Mouse (Mus musculus) ovary, postnatal 10 days (tissue): ENCODE measurements around the gene Reep1.

Experiments used
- DNase-seq: peaks from one replicate; pipeline ENCODE4 v3.0.0; 2022; ENCODE audit warnings: low spot score

Gene Reep1

DNA sequence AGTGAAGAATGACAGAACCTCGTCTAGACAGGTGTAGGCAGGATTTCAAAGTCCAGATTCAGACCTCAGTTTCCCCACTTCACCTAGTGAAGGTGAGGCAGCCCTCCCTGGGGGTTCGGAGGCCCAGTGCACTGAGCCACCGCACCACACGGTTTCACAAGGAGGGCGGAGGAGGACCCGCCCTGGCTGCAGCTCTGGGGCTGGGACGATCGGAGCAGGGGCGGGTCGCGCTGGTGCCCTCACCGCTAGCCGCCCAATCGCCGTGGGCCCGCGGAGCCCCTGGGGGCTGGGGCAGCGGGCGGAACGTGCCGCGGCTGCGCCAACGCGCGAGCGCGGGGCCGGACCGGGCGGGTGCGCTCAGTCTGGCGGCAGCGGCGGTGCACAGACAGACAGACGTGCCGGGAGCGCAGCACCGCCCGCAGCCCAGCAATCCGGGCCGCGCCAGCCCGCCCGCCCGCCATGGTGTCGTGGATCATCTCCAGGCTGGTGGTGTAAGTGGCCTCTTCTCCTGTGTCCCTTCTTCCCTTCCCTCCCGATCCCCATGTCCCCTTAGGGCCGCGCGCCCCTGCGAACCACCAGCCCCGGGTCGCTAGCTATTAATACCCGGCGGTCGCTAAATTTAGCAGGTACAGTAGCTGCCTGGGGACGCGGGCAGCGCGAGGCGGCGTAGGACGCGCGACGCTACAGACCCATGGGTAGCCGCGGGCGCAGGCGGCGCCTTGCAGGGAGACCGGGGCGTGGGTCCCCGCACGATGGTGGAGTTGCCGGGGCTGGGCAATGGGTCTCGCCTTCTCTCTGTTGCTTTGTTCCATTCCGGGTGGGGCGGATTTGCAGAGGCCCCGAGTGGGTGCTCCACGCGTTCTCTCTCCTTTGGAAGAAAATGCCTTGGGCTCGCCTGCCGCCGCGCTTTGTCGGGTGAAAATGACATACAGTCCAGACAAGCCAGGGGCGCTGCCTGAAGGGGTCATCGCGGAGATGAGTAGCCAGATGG, at the start of gene Reep1:
TSS of gene Reep1 (plus strand) at position 51 of the 991 bp plus-strand sequence.
- no peak for DNase-seq

DNA sequence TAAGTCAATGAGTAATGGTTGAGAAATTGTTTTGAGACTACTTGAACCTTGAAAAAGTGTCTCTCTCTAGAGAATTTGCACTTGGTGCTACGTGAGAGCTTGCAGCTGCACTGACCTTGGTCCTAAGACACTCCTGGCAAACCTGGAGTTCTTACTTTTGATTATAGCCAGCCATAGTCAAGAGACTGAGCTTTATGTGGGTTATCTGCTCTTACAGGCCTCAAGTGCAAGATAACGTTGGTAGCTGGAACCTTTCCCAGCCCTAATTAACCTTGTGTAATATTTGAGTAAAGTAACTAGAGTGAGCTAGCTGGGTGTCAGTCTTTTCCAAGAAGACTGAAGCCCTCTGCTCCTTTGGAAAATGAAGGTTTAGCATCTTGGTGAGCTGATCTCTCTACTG, 49.1 kb upstream of the Reep1 start:
- DNase-seq = no peak

DNA sequence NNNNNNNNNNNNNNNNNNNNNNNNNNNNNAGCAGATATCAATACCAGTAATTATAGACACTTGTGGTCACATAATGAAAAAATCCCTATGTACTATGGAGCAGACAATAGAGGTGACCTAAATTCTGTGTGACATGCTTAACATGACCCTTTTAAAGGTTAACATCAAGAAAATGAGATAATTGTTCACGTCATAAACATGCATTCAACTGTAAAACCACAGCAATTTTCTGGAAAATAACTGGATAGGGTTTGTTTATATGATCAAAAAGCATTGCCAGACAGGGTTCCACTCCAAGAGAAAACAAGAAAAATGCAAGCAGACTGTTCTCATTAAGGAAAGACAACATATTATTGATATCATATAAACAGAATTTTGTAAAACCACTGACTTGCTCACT, 42.9 kb upstream of the Reep1 start:
- DNase-seq = no peak

DNA sequence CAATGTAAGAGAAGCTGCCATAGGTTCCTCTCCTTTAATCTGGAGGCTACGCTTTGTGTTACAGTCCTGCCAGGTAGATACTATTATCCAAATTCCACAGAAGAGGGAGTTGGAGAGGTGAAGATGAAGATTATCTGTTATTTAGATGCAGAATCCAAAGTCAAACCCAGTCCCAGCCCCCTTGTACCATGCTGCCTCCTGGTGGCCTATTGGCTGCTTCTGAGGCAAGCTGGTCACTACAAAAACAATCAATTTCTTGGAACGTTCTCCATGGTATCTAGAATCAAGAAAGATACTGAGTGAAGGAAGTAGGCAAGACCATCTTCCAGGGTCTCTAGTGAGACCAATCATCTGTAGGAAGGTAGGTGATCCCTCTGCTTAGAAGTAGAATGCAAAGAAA, 34.2 kb upstream of the Reep1 start:
- DNase-seq = no peak

DNA sequence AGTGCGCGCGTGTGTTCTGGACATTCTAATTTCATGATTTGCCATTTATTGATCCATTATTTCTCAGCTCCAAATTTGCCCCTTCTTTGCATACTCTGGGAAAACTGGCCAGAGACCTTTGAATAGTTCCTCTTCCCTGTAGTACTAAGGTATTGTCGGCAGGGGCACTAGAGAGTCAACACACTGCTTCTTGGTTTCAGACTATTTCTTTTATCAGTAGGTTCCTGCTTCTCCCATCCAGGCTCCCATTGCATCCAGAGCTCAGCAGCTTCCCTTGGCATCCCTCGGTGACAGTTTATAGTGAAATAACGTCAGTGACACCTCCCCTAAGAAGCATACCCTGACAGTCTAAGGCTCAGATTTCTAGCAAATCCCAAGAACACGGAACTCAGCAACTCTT, 28.5 kb upstream of the Reep1 start:
- no peak for DNase-seq

DNA sequence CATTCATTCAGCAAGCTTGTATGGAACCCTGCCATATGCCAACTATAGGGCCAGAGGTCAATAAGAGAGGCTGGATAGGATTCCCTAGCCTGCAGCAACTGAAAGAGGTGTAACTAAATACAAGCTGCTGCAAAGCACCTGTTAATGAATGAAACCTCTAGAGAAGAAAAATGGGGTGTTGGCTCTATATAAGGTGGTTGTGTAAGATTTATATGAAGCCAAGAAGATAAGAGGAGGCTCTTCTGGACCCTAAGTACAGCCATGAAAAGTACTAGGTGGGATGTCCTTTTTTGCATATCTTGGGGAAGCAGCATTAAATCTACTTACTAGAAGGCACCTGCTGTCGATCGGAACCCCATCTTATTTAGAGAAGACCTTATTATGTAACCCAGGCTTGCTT, 12.2 kb upstream of the Reep1 start:
- DNase-seq = no peak

DNA sequence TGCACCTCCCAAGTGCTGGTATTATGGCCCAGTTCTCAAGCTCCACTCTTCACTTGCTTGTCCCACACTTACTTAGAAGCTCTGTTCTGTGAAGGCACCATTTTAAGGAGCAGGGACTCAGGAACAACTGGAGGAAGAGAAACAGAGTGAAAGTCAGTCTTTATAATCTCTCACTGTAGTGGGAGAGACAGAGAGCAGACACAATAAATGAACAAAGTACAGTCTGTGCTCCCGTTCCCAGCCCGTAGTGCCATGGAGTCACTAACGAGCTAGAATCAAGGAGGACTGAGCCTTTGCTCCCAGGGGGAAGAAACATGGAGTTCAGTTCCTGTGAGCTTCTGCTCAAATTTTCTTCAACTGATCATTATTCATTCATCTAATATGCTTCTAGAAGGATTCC, 11.8 kb upstream of the Reep1 start:
- DNase-seq = no peak

DNA sequence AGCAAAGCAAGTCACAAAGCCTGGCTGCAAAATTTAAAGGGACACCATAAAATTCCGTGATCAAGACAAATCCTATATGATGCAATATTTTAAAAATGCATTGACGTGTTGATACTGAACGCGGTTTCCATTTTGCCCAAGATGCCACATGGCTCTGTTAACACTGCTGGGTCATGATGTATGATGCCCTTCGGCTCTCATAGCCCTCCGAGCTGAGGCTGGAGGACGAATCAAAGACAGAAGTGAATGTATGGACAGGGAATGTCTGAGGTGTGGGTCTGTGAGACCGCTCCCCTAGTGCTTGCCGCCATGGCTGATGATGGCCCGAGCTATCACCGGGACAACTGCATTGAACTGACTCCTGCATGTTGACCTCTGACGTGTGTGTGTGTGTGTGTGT, 490 bp upstream of the Reep1 start:
- no peak for DNase-seq

DNA sequence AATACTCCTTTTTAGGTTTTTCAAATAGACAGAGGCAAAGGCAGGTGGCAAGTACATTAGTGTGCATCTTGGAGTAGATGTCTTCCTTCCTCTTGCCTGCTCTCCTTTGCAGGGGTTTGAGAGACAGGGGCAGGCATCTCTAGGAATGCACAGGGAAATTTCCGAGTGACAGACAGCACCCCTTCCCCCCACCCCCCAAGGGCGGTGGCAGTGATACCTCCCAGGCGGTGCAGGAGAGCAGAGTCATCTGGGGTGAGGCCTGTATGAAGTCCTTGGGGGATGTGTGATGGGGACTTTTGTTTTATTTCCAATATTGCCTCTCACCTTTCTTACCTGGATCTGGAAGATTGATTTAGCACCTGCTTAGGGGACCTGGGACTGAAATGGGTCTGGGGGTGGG, 1.2 kb downstream of the Reep1 start:
- DNase-seq = no peak

DNA sequence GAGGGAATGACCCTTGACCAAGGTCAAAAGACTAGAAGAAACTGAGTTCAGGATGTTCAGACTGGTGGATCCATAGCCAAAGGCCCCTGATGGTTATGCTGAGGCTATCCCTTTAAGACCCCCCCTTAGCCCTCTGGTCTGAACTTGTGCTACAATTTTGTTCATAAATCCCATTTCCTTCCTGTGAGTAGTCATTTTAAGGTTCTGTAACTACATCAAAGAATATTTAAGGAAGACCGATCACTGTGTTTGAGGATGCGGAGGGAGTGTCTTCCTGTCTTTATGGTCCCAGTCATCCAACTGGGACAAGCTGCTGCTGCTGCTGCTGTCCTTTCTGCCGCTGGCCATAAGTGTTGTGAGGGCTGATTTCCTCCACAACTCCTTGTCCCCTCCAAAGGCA, 3.0 kb downstream of the Reep1 start:
- no peak for DNase-seq

DNA sequence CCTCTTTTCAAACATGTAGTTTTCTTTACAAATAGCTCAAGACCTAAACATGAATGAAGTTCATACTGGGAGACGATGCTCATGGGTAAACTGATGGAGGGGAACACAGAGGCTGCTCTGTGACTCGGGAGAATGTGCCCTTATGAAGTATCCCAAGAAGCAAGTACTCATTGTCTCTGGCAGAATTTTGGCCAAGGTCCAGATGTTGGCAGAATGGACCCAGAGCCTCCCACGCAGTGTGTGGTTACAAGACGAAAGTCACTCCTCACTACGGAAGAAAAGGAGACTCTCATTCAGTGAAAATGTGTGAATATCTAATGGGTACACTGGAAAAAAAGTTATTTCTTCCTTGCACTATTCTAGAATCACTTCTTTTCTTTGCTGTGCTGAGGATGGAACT, 3.8 kb downstream of the Reep1 start:
- DNase-seq = no peak

DNA sequence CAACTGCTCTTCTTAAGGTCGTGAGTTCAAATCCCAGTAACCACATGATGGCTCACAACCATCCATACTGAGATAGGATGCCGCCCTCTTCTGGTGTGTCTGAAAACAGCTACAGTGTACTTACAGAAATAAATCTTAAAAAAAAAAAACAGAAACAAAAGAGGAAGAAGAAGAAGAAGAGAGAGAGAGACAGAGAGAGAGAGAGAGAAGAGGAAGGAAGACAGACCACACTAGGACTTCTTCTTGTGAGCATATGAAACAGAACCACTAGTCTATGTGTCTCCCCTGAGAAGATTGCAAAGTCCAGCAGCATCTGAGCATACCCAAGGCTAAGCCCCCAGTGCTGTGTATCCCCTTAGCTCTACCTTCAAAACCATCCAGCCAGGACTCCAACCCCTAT, 6.2 kb downstream of the Reep1 start:
- DNase-seq = no peak

DNA sequence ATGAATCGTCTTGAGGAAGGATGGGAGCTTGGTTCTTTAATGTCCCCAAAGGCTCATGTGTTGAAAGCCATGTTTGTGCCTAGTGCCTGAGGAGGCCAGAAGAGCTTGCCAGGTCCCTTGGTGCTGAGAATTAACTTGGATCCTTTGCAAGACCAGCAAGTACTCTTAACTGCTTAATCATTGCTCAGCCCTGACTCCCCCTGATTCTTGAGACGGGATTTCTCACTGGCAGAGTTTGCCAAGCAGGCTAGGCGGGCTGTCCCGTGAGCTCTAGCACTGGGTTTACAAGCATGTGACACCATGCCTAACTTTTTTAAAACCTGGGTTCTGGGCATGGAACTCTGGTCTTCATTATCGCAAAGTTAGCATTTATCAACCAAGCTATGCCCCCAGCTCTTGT, 7.6 kb downstream of the Reep1 start:
- DNase-seq = no peak

DNA sequence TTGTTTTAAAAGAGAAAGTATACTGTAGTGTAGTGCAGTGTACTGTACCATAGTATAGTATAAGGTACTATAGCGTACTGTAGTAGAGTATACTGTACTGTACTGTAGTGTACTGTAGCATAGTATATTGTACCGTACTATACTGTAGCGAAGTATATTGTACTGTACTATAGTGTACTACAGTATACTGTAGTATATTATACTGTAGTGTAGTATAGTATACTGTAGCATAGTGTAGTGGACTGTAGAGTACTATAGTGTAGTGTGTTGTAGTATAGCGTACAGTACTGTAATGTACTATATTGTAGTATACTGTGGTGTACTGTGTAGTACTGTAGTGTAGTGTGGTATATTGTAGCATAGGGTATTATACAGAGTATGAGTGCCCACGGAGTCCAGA, 9.1 kb downstream of the Reep1 start:
- no peak for DNase-seq

DNA sequence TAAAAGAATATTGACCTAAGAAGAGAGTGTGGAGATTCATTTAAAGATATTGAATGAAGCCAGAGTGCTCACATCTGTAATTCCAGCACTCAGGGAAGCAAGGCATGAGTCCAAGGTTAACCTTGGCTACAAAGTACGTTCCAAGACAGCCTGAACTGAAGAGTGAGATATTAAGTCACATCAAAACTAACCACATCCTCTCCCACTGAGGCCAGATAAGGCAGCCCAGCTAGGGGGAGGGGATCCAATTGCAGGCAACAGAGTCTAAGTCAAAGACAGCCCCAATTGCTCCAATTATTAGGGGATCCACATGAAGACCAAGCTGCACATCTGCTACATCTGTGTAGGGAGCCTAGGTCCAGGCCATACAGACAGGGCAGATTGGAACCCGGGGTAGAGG, 11.0 kb downstream of the Reep1 start:
- DNase-seq = no peak

DNA sequence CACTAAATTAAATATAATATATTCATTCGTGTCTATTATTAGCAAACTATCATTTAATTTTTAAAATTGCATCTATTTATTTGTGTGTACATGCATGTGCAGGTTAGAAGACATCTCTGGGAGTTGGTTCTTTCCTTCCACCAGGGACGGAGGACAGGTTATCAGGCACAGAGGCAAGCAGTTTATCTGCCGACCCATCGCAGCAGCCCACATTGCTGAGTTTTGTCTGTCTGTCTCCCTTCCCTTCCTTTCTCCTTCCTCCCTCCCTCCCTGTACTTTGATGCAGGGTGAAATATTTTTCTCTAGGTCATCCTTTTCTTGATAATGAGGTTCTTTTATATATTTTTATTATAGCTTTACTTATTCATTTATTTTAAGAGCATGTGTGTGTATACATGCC, 11.9 kb downstream of the Reep1 start:
- no peak for DNase-seq

DNA sequence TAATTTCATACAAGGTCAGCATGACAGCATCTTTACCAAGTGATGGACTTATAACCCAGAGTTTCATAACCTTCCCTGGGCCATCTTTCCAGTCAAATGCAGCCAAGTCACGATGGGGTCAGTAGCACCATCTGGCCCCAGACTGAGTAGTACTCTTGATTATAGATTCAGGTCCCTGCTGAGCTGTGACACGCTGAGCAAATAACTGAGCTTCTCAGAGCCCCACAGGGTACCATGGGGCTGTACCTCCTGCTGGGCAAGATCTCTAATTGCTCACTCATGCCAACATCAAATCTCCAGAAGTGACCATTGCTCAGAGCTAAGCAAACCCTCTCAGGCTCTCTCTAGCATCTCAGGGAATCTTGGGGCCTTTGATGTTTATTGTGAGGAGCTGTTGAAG, 15.6 kb downstream of the Reep1 start:
- no peak for DNase-seq

DNA sequence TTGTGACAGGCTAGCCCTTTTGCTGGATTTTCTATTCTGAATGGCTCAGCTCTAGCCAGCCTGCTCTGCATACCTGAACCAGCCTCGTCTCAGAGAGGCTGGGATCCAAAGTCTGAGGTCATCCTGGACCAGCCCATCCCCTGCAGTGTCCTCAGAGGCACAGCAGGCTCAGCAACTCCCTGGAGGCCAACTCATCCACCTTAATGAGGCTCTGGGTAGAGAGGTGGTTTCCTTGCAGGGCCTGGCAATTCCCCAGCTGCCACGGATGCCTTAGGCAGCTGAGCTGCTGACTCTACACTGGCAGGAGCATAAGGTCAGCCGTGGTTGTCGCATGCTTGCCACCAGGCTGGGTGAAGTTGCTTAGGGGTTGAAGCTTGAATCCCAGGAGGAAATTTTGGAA, 16.2 kb downstream of the Reep1 start:
- no peak for DNase-seq

DNA sequence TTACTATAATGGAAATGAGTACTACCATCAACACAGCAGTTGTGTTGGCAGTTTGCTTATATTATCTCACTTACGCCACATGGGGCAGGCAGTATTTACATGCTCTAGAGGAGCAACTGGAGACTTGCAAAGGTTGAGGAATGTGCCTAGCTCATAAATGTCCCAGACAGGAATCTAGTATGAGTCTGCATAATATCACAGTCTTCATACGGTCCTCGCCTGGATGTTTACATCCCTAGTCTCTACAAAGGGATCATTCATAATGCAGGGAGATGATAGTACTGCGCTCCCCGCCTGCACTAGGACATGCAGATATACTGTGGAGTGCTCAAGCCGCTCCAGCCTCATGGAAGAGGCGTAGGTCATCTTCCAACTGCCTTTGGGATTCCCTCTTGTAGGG, 19.3 kb downstream of the Reep1 start:
- DNase-seq = no peak

DNA sequence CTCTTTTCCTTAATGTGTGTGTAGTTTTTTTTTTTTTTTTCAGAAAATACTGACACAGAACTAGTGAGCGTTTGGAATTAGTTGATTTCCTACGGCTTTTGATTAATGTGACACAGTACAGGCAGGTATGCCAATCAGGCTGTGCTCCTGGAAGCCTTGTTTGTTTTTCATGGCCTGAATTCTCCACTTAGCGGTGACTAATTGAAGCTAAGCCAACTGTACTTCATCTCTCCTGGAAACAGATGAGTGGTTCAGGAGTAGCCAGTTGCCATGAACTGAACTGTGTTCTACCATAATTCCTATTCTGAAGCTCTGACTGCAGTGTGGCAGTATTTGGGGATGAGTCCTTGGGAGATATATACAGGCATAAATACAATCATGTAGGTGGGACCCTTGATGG, 20.9 kb downstream of the Reep1 start:
- no peak for DNase-seq

DNA sequence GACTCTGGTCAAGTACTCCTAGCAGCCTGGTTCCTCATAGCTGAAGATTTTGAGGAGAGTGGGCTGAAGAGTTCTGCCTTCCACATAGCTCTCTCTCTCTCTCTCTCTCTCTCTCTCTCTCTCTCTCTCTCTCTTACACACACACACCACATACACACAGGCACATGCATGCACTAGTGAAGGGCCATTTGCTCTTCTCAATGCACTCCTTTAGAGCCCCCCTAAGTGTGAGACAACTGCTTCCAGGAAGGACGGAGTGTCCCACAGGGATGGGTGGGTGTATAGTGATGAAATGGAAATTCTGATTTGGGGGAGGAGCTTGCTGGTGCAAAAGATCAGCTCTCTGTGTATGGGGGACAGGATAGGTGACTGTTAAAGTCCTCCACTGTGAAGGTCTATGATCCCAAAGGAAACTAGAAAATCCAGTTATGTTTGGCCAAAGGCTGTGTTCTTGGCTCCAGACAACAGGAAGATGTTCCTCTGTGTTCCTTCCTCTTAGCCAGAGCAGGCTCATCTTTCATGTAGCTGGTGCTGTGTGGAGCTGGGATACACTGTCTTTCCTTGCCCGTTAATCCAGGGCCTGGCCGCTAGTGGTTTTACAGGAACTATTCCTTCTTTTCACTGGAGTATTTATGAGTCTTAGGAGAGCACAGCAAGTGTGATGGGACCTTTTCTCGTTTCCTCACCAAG, 27.7 kb downstream of the Reep1 start:
- DNase-seq = no peak

DNA sequence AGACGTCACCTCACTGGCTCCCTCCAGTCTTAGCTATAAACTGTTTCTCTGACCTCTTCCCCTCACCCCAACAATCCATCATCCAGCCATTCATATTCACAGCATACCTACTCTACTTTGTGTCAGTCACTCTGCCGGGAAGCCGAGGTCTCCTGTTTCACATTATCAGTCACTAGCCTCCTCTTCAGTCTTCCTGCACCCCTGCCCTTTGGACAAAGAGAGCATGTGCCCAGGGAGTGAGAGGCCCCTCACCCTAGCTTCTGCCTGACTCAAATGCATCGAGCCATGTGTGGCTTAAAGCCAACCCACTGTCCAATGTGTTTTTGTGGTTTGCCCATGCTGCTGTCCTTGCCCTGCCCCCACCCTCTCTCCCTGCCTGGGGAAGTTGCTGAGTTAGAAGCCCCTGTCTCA, 28.2 kb downstream of the Reep1 start:
- DNase-seq = no peak

DNA sequence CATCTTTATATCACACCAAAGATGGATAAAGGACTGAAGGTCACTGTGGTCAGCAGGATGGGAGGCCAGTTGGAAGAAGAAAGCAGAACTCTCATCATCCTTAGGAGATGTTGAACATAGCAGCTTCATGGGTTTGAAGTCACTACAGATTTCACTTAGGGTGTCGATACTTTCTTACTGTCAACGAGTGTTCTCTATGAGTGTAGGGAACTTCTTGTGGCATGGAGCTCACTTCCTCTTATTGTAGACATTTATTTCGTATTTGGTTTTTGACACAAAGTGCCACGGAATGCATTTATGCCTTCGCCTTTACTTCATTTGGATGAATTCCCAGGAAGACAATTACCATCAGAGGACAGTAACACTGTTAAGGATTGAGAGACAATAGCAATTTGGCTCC, 28.7 kb downstream of the Reep1 start:
- DNase-seq = no peak

DNA sequence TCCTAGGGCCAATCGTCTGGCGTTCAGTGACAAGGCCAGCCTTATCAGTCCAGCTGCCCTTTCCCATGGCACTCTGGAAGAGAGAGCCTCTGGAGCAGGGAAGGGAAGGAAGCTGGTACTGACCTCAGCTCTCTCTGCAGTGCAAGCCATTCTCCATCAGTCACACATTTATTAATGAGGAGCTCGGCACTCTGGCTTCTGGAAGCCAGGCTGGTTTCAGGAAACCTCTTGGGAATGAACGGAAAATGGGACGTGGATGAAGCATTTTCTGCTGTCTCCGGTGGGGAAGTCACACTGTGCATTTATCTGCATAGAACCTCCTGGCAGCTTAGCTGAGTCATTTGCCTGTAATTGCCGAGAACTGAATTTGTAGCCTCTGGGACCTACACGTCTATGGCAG, 29.8 kb downstream of the Reep1 start:
- DNase-seq = no peak
